Mouse (Mus musculus) stomach, embryonic 15.5 days (tissue): ENCODE measurements at regions not wholly inside any gene's neighbourhood (a gene's known extent, or its start where the extent isn't known, plus 50 kb on each side); places are given as distances from the start of the nearest gene placed in this dataset.

Experiments
- ATAC-seq: fragments of 200-750 bp; cut with Nextera tagmentation; 2 replicates; pipeline ENCODE4 v1.8.0; 2017; ENCODE audit warnings: low read depth, moderate number of reproducible peaks, moderate TSS enrichment; ENCODE audit not compliant: insufficient read depth, low FRiP score
- H3K27ac ChIP-seq: fragments of 300-500 bp; sonication (generic); 2 replicates; pipeline ENCODE4 v1.5.1; 2015; ENCODE audit warnings: mild to moderate bottlenecking, inconsistent platforms
- H3K27me3 ChIP-seq: fragments of 300-500 bp; sonication (generic); replicated peaks from 2 replicates; pipeline ENCODE4 v1.6.1; 2015; ENCODE audit warnings: inconsistent platforms
- H3K36me3 ChIP-seq: fragments of 300-500 bp; sonication (generic); 2 replicates; pipeline ENCODE4 v1.6.1; 2015; ENCODE audit warnings: inconsistent platforms
- H3K4me1 ChIP-seq: fragments of 300-500 bp; sonication (generic); 2 replicates; pipeline ENCODE4 v1.6.1; 2015; ENCODE audit warnings: inconsistent platforms
- H3K4me2 ChIP-seq: fragments of 300-500 bp; sonication (generic); 2 replicates; pipeline ENCODE4 v1.6.1; 2015; ENCODE audit warnings: mild to moderate bottlenecking, inconsistent platforms
- H3K4me3 ChIP-seq: fragments of 300-500 bp; sonication (generic); replicated peaks from 2 replicates; pipeline ENCODE4 v1.5.1; 2015; ENCODE audit warnings: inconsistent platforms
- H3K9ac ChIP-seq: fragments of 300-500 bp; sonication (generic); 2 replicates; pipeline ENCODE4 v1.6.1; 2015; ENCODE audit warnings: inconsistent platforms
- H3K9me3 ChIP-seq: fragments of 300-500 bp; sonication (generic); 2 replicates; pipeline ENCODE4 v1.6.1; 2016; ENCODE audit warnings: inconsistent platforms
- WGBS: fragments of 180-500 bp; shearing (Covaris S2); methylation state at CpG from one replicate; pipeline ENCODE4 v1.1.7; 2015; 5-methylcytosine and 5-hydroxymethylcytosine counted together

DNA sequence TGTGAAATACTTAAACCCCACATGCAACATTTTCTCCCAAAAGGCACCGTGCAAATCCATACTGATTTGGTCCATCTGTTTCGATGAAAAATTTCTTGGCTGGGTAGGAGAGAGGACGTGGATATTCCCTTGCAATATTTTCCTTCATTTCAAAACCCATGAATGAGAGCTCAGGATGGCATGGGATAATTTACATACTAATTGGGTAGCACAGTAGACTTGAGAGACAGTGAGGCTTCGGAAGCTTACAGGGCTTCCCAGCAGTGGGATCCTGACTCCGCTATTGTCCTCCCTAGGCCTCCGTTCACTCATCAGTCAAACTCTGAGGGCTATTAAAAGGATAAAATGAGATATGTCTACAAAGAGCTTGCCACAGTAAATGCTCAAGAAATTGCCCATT lies 59.8 kb downstream of the Sox3 start:
- ATAC-seq, result no peak
- no peak overlapping the region for H3K27ac ChIP-seq
- no peaks in the 10 kb centered on the region for H3K36me3 ChIP-seq
- H3K4me2 ChIP-seq, result no peak overlapping the region
- H3K4me1 ChIP-seq, result no peaks in the 10 kb centered on the region
- H3K9ac ChIP-seq, result no peak overlapping the region
- no peaks in the 10 kb centered on the region for H3K9me3 ChIP-seq
- H3K27me3 ChIP-seq, result no peaks in the 10 kb centered on the region
- H3K4me3 ChIP-seq, result no peak overlapping the region
- 83% methylated on average over 6 of the region's 6 CpGs for WGBS

DNA sequence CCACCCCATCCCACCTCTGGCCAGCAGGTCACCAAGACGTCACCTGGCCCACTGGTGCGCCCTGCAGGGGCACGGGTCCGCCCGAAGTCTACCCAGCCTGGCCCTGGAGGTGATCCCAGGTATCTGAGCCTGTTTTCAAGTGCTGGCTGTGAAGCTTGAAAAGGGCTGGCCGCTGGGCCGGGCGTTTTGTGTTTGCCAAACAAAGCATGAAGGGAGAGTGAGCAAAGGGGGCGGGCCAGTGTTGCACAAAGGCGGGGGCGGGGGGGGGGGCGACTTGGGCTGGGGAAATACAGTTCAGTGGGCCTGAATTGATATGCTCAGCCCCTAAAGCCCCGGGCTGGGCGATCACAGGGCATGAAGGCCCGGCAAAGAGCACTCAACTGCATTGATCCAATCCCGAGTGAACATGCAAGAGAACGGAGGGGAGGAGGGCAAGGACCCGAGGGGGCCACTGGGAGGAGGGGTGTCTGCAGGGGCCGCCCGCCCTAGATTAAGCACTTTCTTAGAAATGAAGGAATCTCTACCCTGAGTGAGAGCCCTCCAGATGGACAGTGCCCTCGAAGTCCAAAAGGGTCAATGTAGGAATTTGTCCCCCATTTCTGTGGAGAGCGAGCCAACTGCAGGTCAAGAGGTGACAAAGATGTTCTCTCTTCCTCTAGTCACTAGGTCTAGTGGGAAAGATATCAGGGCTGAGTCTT lies 61.8 kb downstream of the Sox3 start:
- H3K36me3 ChIP-seq, result no peaks in the 10 kb centered on the region
- ATAC-seq, result no peak
- no peak overlapping the region for H3K27ac ChIP-seq
- H3K4me2 ChIP-seq, result no peak overlapping the region
- H3K4me3 ChIP-seq, result no peak overlapping the region
- no peak overlapping the region for H3K9ac ChIP-seq
- no peaks in the 10 kb centered on the region for H3K9me3 ChIP-seq
- no peaks in the 10 kb centered on the region for H3K4me1 ChIP-seq
- no peaks in the 10 kb centered on the region for H3K27me3 ChIP-seq
- WGBS, result 42% methylated on average over 22 of the region's 22 CpGs

DNA sequence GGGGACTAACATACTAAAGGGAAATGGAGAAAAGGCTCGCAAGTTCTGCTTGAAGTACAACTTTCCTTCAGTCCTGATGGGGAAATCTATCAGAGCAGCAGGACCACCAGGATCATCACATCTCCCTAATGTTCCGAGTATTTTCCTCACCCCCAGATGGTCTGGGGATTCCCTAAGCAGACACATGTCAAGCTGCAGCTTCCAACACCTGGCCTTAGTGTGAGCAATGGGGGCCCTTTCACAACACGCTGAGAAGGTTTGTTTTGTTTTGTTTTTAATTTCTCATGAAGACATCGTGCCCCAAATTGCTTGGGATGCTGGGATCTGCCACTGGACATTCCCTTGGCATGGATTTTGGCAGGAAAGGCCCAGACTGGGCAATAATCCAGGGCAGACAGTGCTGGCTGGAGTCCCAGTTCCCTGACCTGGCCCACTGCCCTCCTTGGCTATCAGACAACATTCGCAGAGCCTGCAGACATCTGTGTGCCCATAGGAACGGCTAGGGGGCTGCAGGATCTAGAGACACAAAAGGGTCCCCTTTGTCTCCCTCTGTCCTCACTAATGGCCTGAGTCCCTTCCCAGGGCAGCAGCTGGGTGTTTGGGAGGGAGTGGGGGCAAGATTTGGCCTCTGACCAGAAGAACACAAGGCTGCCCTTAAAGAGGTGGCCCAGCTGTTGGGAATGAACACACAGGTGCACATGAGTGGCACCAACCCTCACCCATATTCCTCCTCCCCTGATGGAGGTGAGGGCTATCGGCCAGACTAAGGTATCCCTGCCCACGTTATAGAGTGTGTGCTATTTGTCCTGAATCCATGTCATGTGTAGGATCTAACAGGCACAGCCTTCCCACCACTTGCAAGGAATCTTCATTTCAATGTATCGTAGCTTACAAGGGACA lies 67.8 kb downstream of the Sox3 start:
- no peak overlapping the region for H3K9ac ChIP-seq
- no peaks in the 10 kb centered on the region for H3K36me3 ChIP-seq
- no peak overlapping the region for H3K4me3 ChIP-seq
- H3K27me3 ChIP-seq, result no peaks in the 10 kb centered on the region
- H3K27ac ChIP-seq, result no peak overlapping the region
- H3K9me3 ChIP-seq, result no peaks in the 10 kb centered on the region
- no peak for ATAC-seq
- no peak overlapping the region for H3K4me2 ChIP-seq
- 68% methylated on average over 9 of the region's 9 CpGs for WGBS
- no peaks in the 10 kb centered on the region for H3K4me1 ChIP-seq

DNA sequence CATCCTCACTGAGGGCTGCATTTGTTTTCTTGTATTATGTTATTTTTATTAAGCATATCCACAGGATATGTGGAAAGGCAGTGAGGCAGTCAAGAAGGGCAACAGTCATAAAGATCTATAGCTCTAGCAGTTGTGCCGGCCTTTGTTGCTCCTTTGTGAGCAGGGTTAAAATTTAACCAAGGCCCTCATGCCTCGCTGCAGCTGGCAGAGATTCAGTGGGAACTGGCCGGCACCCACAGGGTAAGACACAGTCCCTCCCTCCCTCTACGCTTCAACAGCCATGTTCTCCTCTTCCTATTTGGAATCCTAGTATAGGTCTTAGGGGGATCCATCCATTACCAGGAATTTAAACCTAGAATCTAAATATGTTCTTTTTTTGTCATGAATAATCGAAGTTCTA lies 94.7 kb downstream of the Sox3 start:
- H3K27me3 ChIP-seq, result no peaks in the 10 kb centered on the region
- peak; percentile 56; the same call in 1 of the 2 replicates for ATAC-seq

DNA sequence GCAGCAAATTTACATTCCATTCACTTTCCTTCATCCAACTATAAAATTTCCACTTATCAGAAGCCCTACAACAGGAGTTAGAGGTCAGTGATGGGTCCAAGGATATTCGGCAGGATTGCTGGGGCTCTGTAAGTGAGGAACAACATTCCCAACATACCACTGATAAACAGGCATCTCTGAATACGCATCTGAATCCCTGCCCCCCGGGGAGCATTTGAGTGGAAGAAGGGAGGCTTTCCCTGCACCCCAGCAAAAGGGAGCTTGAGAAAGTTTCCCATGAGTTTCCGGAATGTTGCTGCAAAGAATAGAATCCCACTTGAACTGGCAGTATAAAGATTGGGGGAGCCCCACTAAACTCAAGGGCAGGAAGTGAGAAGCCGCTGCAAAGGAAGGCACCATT lies 112.5 kb downstream of the Sox3 start:
- no peaks in the 10 kb centered on the region for H3K4me1 ChIP-seq
- no peak overlapping the region for H3K9ac ChIP-seq
- H3K27me3 ChIP-seq, result no peaks in the 10 kb centered on the region
- H3K36me3 ChIP-seq, result no peaks in the 10 kb centered on the region
- H3K27ac ChIP-seq, result no peak overlapping the region
- no peak overlapping the region for H3K4me2 ChIP-seq
- H3K9me3 ChIP-seq, result no peaks in the 10 kb centered on the region
- no peak overlapping the region for H3K4me3 ChIP-seq
- WGBS, result 38% methylated on average over 5 of the region's 5 CpGs
- no peak for ATAC-seq

More for the DNA sequence above, 94.7 kb downstream of the Sox3 start:
- Histone ChIP-seq H3K4me2 (no peak overlapping the region), H3K4me3 (no peak overlapping the region), H3K4me1 (no peaks in the 10 kb centered on the region), H3K36me3 (no peaks in the 10 kb centered on the region), H3K9ac (no peak overlapping the region), H3K27ac (no peak overlapping the region), H3K9me3 (no peaks in the 10 kb centered on the region)
- WGBS, result 68% methylated on average over 5 of the region's 5 CpGs

DNA sequence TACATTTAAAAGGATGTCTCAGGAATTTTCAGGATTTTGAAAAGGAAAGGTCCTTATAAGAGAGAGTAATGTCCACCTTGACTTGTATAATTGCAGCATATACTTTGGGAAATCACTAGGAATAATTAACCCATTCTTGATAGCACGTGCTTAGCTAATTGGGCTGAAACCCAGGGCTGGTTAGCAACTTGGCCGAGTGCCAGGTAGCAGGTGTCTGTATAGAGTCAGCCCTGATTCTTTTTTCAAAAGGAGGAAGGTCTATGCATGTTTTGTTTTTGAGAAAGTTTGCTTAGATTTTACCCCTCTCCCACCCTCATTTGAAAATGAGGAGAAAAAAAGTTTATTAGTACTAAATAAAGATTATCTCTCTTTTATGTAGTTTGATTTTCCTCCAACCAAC lies 113.1 kb downstream of the Sox3 start:
- H3K9me3 ChIP-seq, result no peaks in the 10 kb centered on the region
- no peaks in the 10 kb centered on the region for H3K36me3 ChIP-seq
- no peak overlapping the region for H3K4me2 ChIP-seq
- 35% methylated on average over 2 of the region's 2 CpGs for WGBS
- no peaks in the 10 kb centered on the region for H3K4me1 ChIP-seq
- no peak overlapping the region for H3K9ac ChIP-seq
- ATAC-seq, result no peak
- no peak overlapping the region for H3K27ac ChIP-seq
- H3K4me3 ChIP-seq, result no peak overlapping the region
- H3K27me3 ChIP-seq, result no peaks in the 10 kb centered on the region

DNA sequence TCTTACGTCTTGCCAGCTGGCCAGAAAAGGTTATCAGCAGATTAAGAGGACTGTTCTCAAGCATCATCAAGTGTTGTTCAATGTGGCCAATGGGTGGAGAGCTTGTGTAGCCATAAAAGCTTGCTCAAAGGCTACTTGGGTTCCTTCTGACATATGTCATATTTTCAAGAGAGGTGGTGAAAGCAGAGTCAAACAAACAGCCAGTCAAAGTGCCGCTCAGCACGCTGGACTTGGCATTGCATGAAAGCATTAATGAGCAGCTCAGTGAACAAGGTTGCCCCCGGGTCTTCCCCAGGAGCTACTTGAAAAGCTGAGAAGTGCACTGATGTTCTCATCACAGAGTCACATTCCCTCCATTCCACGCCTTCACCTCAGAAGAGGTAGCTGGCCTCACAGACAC lies 119.6 kb downstream of the Sox3 start:
- no peaks in the 10 kb centered on the region for H3K9me3 ChIP-seq
- H3K4me1 ChIP-seq, result no peaks in the 10 kb centered on the region
- WGBS, result 72% methylated on average over 5 of the region's 5 CpGs
- H3K36me3 ChIP-seq, result no peaks in the 10 kb centered on the region
- ATAC-seq, result no peak
- no peak overlapping the region for H3K9ac ChIP-seq
- H3K27me3 ChIP-seq, result no peaks in the 10 kb centered on the region
- no peak overlapping the region for H3K4me3 ChIP-seq
- H3K27ac ChIP-seq, result no peak overlapping the region
- H3K4me2 ChIP-seq, result no peak overlapping the region

DNA sequence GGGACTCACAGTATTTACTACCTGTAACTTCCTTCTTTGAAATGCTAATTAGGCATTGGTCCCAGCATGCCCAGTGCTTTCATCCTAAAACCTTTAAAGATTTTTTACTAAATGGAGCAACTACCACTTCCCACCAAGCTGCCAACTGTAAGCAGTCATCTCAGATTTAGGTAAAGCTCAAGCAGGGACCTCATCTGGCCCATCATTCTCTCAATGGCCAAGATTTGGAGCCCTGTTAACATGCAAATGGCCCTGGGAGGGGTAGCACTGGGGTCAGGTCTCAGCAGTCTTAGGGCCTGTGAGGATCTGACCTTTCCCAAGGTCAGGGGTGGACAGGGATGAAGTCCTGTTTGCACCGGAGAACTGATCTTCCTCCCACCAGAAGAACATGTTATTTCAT lies 120.8 kb downstream of the Sox3 start:
- ATAC-seq, result no peak
- Histone ChIP-seq H3K4me2 (no peak overlapping the region), H3K9me3 (no peaks in the 10 kb centered on the region), H3K4me3 (no peak overlapping the region), H3K27me3 (no peaks in the 10 kb centered on the region), H3K27ac (no peak overlapping the region), H3K9ac (no peak overlapping the region), H3K4me1 (no peaks in the 10 kb centered on the region), H3K36me3 (no peaks in the 10 kb centered on the region)
- 40% methylated on average over 1 of the region's 1 CpGs for WGBS

DNA sequence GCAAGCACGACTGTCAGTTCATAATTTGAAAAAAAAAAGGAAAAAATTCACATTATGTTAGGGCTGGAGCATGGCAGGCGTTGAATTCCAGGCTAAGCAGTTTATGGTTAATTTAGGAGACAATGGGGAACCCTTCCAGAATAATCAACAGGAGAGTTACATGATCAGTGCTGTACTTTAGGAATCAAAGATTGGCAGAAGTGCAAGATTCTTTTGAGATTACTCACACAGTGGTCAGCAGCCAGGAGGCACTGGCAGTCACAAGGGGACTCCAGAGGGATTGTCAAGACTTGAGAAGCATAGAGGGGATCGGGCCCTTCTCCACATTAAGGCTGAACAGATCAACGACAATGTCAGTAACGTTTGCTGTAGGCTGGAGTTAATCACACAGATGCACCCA lies 142.8 kb downstream of the Sox3 start:
- H3K4me1 ChIP-seq, result no peaks in the 10 kb centered on the region
- 66% methylated on average over 5 of the region's 5 CpGs for WGBS
- H3K27ac ChIP-seq, result no peak overlapping the region
- H3K9me3 ChIP-seq, result no peaks in the 10 kb centered on the region
- no peaks in the 10 kb centered on the region for H3K36me3 ChIP-seq
- no peak overlapping the region for H3K9ac ChIP-seq
- H3K4me2 ChIP-seq, result no peak overlapping the region
- H3K4me3 ChIP-seq, result no peak overlapping the region
- H3K27me3 ChIP-seq, result no peaks in the 10 kb centered on the region
- ATAC-seq, result no peak

DNA sequence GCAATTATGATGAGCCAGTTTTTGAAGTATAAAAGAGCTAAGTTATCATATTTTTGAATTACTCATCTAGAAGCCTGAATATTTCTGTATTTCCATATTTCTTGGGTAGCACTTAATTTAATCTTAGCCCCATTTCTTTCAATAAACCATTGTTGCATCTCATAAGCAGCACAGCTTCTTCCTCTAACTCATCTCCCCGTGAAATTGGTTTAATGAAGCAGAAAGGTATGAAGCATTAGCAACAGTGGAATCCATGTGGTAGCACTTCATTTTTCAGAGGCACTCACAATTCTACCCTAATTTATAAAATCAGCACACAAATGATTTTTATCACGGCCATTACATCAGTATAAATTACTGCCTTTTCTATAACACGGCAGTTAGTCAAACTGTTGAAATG lies 149.3 kb downstream of the Sox3 start:
- H3K27ac ChIP-seq, result no peak overlapping the region
- no peaks in the 10 kb centered on the region for H3K4me1 ChIP-seq
- H3K4me2 ChIP-seq, result no peak overlapping the region
- no peak overlapping the region for H3K9ac ChIP-seq
- no peaks in the 10 kb centered on the region for H3K36me3 ChIP-seq
- no peaks in the 10 kb centered on the region for H3K27me3 ChIP-seq
- no peak for ATAC-seq
- 86% methylated on average over 3 of the region's 3 CpGs for WGBS
- no peaks in the 10 kb centered on the region for H3K9me3 ChIP-seq
- H3K4me3 ChIP-seq, result no peak overlapping the region

DNA sequence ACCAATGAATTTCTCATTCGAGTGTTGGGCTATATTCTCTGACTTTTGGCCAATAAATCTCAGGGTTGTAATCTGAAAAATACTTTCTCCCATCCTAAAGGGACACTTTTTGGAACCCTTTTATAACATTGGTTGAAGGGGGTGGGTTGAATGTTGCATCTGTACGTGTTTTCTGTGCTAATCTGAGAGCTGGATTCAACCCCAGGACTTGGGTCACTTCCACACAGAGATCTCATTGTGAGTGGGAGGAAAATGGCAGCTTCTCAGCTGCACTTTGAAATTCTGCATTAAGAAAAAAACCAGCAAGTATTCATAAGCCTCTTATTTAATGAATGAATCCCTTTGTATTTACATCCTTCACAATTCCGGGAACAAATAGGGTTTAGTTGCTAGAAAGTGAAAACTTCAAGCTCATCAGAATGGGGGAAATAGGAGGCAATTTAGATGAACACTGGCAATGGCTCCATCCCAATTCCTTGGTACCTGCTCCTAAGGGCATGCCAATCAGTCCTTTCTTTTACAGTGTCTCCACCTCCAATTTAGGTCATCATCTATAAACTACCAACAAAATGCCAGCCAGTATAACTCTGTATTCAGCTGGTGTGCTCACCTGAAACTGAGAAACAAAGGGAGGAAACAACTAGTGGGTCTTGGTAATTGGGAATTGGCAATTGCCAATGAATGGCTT lies 150.1 kb downstream of the Sox3 start:
- no peak overlapping the region for H3K27ac ChIP-seq
- H3K27me3 ChIP-seq, result no peaks in the 10 kb centered on the region
- WGBS, result 66% methylated on average over 3 of the region's 3 CpGs
- no peak overlapping the region for H3K4me3 ChIP-seq
- no peaks in the 10 kb centered on the region for H3K36me3 ChIP-seq
- H3K4me1 ChIP-seq, result no peaks in the 10 kb centered on the region
- no peak for ATAC-seq
- no peak overlapping the region for H3K4me2 ChIP-seq
- no peak overlapping the region for H3K9ac ChIP-seq
- H3K9me3 ChIP-seq, result no peaks in the 10 kb centered on the region
